Mouse (Mus musculus) stomach, postnatal 0 days (tissue): ENCODE measurements around the gene Ggps1.
A peak's percentile ranks its signal among the peaks of the same experiment; 100 is the strongest.

Experiments used
- CTCF ChIP-seq: IDR thresholded peaks from 2 replicates; pipeline ENCODE4 v1.5.1; 2016; ENCODE audit warnings: antibody characterized with exemption, low read depth, mild to moderate bottlenecking, moderate library complexity
- EP300 ChIP-seq: optimal IDR thresholded peaks from 2 replicates; pipeline ENCODE3; 2016; ENCODE audit warnings: antibody characterized with exemption

DNA sequence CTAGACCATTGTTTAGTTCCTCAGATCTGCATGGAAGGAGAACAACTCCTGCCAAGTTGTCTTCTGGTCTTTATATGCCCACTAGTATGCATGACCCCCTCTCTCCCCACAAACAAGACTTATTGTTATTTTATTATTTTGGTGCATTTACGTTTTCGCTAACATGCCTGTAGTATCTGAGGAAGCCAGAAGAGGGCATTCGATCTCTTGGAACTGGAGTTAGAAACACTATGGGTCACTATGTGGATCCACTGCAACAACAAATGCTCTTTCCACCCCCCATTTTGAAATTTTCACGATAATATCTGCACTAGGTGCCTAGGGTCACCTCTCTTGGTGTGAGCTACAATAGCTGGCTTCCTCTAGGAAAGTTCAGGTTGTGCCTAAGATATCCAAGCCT, 59.2 kb downstream of the Ggps1 start:
- TF ChIP-seq CTCF (peak; percentile 64), EP300 (no peak)
